Mouse (Mus musculus) subcutaneous adipose tissue, adult 2 months (tissue): ENCODE data around the gene Prc1. TPM values are rescaled to one million over a fixed set of nuclear protein-coding genes. Genes with fewer than 3 reads are reported as not detected.

ENCODE experiments used
- polyA plus RNA-seq: library from polyadenylated mRNA; depleted of rRNA; stranded (reverse); fragments of >200 nt; gene quantifications from 2 replicates; pipeline ENCODE4 v1.2.3, GENCODE M21; 2012; ENCODE audit warnings: low replicate concordance; rRNA removed

The Prc1 gene
- 2.5 and 22.8 TPM in 2 replicates for polyA plus RNA-seq

DNA sequence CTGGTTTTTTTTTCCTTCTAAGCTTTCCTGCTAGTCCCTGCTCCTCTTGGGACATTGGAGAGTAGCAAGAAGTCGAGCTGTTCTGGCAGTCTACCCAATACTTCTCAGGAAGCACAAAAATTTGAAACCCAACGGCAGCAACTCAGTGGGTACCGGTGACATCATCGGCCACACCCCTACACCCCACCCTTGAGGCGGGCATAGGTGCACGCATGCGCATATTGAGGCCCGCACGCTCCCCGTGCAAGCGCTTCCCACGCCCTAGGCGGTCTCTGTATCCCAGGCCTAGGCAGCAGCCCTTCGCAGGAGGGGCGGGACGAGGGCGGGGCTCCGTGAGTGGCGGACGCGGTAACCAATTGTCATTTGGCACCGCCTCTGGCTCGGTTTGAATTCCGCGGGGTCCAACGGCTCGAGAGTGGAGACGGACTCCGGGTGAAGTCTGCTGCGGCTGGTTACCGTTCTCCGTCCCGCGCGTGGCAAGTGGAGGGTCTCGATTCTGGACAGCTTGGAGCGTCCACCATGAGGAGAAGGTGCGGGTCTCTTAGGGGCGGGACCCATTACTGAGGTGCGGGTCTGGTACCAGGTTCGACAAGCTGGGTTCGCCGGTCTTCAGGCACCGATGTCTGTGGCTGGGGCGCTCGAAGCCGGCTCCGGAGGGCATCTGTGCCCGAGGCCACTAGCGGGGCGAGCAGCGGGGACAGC is at the start of gene Prc1:
Gene Prc1, plus strand, starts transcription at position 389 of the 702 bp plus-strand sequence.

DNA sequence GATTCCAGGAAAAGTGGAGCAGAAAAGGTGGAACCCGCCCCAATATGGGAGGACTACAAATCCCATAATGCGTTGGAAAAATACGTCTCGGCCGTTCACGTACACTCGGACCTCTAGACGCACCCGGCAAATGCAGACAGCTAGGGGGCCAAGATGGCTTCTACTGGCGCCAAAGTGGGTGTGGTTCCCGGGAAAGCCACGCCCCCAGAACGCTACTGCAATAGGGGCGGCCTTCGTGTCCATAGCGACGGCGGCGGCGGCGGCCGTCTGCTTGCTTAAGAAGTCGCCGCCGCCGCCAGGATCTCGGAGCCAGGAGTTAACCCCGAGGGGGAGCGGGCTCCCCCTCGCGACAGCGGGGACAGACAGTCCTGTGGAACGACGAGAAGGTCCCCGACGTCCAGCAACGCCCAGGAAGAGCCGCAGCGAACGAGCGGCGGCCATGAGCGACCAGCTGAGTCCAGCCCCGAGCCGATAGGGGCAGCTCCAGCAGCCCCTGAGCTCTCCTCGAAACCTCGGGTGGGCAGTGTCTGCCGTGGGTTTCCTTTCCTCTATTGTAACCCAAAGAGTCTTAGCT is 48.0 kb upstream of the Prc1 start, which contains the start of gene Ttll13:
Gene Ttll13, plus strand, starts transcription at position 229 of the 574 bp plus-strand sequence.

DNA sequence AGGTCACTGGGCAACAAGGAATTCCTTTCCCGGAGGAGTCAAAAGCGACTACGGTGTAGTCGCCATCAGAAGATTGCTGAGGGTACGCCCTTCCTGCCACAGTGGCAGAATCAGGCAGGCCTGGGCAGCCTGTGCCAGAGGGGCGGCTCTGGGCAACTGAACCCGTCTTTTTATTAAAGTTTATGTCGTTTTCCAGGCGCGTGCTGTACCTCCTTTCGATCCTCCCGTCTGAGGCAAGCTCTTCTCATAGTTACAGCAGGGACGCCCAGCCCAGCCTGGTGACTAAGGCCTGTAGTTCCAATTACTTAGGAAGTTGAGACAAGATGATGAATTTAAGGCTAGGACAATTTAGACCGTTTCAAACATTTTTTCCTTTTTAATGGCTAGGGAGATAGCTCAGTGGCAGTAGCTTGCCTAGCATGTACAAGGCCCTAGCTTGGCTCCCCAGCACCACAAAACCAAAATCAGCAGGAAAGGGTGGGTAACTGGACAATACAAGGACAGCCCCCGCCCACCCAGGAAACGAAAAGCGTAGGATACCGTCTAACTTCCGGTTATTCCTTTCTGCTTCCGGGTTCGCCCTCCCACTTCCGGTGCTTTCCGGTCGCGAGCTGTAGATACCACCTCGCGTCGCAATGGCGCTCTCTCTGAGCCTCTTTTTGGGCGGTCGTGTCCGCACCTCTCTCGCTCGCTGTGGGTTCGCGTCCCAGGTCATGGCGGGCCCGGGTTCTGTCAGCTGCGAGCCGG is 33.5 kb upstream of the Prc1 start, which contains the start of gene Ngrn:
Gene Ngrn, plus strand, starts transcription at position 591 of the 747 bp plus-strand sequence.

DNA sequence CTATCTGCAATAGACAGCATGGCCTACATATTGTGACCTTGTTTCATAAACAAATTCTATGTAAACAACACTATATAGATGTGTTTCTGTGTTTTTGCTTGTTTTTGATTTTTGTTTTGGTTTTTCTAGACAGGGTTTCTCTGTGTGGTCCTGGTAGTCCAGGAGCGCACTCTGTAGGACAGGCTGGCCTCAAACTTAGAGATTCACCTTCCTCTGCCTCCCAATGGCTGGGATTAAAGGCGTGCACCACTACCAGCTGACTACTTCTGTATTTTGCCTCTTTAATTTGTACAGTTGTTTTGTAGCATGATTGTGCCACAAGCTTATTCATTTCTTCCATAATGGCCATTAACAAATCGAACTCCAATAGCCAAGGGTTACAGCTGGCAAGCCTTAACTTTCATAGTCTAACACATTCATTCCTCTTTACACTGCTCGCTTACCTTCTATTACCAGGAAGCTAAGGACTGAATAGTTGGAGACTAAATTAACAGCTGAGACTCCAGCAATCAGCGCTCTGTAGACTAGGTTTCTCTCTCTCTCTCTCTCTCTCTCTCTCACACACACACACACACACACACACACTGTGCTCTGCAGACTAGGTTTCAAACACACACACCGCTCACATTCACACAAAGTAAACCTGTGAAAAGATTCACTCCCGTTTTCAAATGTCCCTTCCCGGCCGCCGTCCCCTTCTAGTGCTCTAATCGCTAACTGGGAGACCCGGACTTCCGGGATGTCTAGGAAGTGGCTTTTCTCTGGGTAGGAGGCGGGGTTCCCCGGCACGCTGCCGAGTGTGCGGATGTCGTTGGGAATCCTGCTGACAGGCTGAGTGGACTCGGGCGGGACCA is 25.1 kb upstream of the Prc1 start, which contains the start of gene Vps33b:
Gene Vps33b, plus strand, starts transcription at position 753 of the 854 bp plus-strand sequence.

DNA sequence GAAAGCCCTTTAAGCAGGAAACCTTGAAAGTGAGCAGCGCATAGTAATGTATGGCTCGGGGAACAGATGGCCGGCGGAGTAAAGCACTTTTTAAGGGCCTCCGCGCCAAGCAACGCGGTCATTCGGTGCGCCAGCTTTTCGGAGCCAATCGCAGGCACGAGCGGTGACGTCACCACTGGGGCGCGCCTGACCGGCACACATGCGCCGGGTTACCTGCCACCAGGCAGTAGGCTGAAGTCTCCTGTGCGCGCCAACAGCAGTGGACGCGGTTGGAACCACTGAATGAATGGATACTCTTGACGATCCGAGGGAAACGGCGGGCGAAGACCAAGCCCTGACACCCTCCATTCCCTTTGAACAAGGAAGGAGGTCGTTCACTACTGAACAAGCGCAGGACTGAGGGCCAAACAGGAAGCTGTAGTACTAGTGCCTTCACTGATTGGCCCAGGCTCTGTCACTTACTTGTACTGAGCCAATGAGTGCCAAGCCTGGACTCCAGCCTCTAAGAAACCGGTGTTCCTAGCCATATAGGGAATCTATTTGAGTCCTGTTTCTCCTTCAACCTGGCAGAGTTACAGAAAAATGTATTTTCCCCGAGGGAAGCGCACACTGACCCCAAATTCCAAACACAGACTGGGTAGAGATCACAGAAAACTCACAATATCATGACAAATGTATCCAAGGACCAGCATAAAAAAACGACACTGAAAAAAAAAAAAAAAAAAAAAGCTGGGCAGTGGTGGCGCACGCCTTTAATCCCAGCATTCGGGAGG is 30.0 kb downstream of the Prc1 start, which contains the start of gene Rccd1:
Gene Rccd1, minus strand, starts transcription at position 412 of the 773 bp plus-strand sequence.

DNA sequence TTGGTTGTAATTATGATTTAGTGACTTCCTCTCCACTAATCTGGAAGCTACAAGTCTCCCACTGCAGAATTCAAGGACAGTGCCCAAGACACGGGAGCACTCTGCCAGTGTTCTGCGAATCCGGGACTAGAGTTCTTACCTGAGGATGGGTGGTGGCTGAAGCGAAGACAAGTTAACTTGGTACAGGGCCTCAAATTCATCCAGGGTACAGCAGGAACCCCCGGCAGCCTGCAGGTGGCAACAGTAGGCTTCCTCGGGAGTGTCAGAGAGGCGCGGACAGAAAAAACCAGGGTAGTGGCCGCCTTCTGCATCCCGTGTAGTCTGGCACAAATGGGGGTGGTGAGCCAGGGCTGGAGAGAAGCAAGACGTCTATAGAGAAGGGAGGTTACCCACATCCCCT is 46.5 kb downstream of the Prc1 start, which contains the start of gene Unc45a:
Gene Unc45a, minus strand, starts transcription at position 213 of the 400 bp plus-strand sequence.

DNA sequence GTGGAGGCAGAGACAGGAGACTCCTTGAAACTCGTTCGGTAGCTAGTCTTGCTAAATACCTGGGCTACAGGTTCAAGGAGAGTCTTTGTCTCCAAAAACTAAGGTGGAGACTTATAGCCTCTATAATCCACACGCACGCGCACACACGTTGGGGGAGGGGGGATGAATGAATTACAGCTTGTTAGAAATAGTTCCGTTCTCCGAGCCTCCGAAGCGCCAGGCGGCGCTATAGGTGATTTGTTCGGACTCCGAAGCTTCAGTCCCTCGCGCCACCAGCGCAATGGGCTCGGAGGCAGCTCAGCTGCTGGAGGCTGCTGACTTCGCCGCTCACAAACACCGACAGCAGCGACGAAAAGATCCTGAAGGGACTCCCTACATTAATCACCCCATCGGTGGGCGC is 48.6 kb downstream of the Prc1 start, which contains the start of gene Hddc3:
Gene Hddc3, plus strand, starts transcription at position 247 of the 400 bp plus-strand sequence.

Other genes starting within 250 kb of the Prc1 start
- gene Idh2, start 179.1 kb upstream of the Prc1 start, polyA plus RNA-seq, result 206 and 233 TPM in 2 replicates
- gene Sema4b, start 107.6 kb upstream of the Prc1 start, polyA plus RNA-seq, result 15.8 and 27.0 TPM in 2 replicates
- gene Cib1, start 61.6 kb upstream of the Prc1 start, polyA plus RNA-seq, result 97.9 and 136 TPM in 2 replicates
- 1.7 and 2.6 TPM in 2 replicates for gene Gdpgp1, start 61.6 kb upstream of the Prc1 start, polyA plus RNA-seq
- 0.46 and 1.3 TPM in 2 replicates for gene Ttll13, start 48.1 kb upstream of the Prc1 start, polyA plus RNA-seq
- 19.7 and 21.7 TPM in 2 replicates for gene Ngrn, start 33.2 kb upstream of the Prc1 start, polyA plus RNA-seq
- 9.4 and 13.4 TPM in 2 replicates for gene Vps33b, start 24.8 kb upstream of the Prc1 start, polyA plus RNA-seq
- 16.6 and 23.4 TPM in 2 replicates for gene Rccd1, start 30.0 kb downstream of the Prc1 start, polyA plus RNA-seq
- gene Unc45a, start 46.6 kb downstream of the Prc1 start, polyA plus RNA-seq, result 53.3 and 103 TPM in 2 replicates
- 47.8 and 55.0 TPM in 2 replicates for gene Hddc3, start 48.7 kb downstream of the Prc1 start, polyA plus RNA-seq
- gene Man2a2, start 76.9 kb downstream of the Prc1 start, polyA plus RNA-seq, result 126 and 160 TPM in 2 replicates
- gene Fes, start 93.5 kb downstream of the Prc1 start, polyA plus RNA-seq, result 38.4 and 46.2 TPM in 2 replicates
- 79.3 and 93.7 TPM in 2 replicates for gene Furin, start 111.0 kb downstream of the Prc1 start, polyA plus RNA-seq
- 0.50 and 1.8 TPM in 2 replicates for gene Blm, start 240.7 kb downstream of the Prc1 start, polyA plus RNA-seq